Mouse (Mus musculus): ENCODE results near the gene Pik3r4.
"Not testable (repeated sequence)": the region's sequence is repeated elsewhere in the genome, so short reads cannot be mapped to it uniquely, and the experiment has no call there.

The Pik3r4 gene

DNA sequence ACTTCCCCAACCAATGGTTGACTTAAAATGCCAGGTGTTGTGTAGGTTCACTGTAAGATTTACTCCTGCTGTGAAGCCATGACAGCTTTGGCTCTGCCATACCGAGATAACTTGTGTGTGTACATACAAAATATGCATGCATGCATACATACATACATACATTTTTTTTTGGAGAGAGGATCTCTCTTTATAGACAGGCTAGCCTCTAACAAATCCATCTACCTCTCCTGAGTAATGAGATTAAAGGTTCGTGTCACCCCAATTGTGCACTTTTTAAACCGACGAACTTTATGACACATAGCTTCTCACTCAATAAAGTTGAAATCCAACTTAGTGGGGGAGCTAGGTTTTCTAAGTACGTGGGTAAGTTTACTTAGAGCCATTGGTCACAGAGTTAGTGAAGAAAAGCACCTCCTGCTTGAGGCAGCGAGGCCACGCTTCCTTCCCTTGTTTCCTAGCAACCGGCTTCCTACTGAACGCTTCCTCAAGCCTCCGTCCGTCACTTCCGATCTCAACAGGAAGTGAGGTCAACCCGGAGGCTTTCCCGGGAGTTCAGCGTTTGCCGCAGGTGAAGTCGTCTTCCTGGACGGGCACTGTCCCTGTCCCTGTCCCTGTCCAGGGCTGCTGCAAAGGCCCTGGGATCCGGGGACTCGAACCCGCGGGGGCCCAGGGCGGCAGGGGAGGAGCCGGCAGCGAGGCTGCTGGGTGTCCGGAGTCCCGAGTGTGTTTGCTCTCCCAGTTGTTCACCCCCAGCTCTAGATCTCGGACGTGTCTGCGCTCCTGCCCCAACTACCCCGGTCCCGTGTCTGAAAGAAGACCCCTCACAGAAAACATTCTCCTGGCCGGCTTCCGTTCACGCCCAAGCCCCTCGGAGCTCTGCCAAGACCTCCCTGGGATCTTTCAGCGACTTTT is at the start of gene Pik3r4:
Gene Pik3r4 (plus strand): TSS at position 519 of the 912 bp plus-strand sequence.
- peak; percentile 97 for ATAC-seq (ENCODE audit: insufficient number of reproducible peaks, low FRiP score, low TSS enrichment)

DNA sequence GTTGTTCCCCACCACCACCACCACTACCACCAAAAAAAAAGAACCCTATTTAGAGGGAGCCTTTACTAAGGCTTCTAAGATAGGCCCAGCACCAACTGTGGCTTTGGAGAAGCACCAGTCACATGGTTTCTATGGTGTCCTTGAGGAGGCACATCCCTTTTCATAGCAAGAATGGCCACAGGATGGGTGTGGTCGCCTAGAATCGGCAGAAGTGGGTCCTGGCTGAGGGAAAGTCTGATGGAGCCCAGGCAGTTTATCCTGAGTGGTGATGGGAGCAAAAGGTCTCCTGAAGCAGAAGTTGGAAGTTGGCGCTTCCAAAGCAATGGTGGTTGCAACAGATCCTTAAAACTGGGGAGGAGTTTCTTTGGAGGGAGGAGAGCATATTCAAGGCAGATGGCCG is 43.9 kb upstream of the Pik3r4 start:
- no peak for ATAC-seq (ENCODE audit: insufficient number of reproducible peaks, low FRiP score, low TSS enrichment)

DNA sequence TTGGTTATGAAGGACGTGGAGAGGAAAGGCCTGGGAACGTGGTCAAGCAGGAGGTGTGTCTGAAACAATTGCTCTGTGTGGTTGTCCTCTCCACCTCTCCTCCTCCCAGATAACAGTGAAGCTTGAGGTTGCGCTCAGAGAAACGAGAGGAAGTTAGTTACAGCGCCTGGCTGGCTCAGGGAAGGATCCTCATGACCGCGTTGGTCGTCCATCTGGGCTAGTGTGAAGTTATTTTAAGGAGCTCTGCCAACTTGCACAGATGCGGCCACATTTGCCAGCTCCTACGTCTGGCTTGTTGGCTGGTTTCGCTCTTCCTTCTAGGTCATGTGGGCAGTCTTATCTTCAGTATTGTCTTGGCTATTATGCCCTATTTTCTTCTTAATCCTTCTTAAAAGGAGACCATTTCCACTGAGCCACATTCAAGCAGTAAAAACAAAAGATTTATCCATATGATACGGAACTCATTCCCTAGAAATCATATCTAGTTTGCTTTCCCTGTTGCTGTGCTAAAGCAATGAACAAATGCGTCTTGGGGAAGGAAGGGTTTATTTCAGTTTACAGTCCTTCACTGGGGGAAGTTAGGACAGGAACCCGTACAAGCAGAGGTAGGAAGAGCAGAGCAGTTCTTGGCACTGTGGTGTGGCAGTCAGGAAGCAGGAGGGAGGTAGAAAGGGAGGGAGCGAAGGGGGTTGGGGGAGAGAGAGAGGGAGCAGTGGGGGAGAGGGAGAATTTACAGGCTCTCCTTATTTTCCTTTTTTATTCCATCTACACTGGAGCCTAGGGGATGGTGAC is 30.6 kb upstream of the Pik3r4 start:
- ATAC-seq (ENCODE audit: insufficient number of reproducible peaks, low FRiP score, low TSS enrichment), result no peak

DNA sequence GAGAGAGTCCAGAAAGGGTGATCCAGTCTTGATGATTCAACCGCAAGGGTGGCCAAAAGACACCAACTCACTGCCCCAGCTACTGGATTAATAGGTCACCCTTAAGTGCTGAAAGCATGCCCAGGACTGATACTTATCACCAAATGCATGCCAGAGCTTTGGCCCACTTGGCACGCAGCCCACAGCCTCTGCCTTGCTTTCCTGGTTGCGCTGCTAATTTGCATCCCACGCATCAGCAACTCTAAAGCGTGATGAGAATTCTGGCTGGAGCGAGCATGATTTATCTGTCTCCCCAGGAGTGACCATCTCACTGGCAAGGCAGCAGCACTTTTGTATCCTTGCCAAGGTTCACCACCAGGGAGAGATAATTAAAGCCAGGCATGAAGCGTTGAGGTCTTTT is 29.9 kb upstream of the Pik3r4 start:
- no peak for ATAC-seq (ENCODE audit: insufficient number of reproducible peaks, low FRiP score, low TSS enrichment)

DNA sequence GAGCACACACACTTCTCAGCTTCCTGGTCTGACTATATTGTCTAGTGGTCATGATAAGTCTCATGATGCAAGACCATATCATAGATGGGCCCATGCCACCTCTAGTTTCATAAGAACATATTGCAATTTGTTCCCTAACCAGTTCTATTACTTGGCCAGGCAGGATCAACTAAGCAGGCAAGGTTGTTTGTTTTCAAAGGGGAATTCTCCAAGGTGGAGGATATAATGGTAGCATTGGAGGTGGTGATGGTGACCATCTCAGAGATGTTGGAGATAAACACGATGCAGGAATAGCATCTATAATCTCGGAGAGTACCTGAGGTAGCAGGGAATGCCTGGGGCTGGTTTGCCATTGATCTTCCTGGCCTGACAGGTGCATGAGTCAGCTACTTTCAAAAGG is 26.8 kb upstream of the Pik3r4 start:
- no peak for ATAC-seq (ENCODE audit: insufficient number of reproducible peaks, low FRiP score, low TSS enrichment)

DNA sequence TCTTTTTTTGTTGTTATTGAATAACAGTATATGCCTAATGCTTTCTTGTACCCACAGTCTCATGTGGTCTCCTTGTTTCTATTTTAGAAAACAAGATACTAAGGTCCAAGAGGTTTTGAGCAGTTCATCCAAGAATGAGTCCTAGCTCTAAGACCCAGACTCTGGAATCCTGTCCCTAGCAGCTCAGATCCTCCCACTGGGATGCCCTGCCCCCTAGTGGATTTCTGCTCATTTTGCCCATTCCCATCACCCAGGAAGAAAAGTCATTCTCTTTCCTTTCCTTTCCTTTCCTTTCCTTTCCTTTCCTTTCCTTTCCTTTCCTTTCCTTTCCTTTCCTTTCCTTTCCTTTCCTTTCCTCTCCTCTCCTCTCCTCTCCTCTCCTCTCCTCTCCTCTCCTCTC is 25.5 kb upstream of the Pik3r4 start:
- ATAC-seq (ENCODE audit: insufficient number of reproducible peaks, low FRiP score, low TSS enrichment), result not testable (repeated sequence)

DNA sequence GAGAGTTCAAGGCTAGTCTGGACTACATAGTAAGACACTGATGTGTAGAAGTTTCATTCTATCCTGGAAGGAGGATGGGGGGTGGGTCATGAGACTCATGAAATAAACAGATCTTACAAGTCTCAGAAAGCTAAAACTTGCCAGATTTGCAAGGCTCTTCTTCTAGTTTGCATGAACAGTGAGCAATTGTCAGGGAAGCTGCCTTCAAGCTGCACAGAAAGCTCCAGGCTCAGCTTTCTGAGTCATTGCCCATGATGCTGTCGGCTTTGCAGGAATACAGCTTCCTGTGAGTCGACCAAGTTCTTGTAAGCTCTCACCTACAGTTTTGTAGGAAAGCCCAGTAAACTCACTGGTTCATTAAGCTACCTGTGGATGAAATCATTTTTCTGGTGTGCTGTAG is 8.8 kb upstream of the Pik3r4 start:
- no peak for ATAC-seq (ENCODE audit: insufficient number of reproducible peaks, low FRiP score, low TSS enrichment)

DNA sequence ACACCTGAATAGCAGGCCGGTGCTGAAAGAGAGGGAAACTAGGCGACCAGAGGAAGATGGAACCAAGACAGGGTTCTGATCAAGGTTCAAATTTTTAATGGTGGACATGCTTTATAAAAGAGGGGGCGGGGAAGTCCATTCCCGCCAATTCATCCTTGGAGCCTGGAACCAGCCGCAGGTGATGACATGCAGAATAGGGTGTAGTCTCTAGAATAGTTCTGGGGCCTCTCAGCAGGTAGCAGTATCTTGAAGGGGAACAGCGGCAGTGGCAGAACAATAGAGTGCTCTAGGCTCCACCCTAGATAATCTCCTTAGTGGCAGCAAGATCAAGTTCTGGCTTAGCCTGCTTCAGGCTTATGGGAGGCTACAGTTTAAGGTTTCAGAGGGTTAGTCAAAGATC is 1.4 kb upstream of the Pik3r4 start:
- ATAC-seq (ENCODE audit: insufficient number of reproducible peaks, low FRiP score, low TSS enrichment), result not testable (repeated sequence)

DNA sequence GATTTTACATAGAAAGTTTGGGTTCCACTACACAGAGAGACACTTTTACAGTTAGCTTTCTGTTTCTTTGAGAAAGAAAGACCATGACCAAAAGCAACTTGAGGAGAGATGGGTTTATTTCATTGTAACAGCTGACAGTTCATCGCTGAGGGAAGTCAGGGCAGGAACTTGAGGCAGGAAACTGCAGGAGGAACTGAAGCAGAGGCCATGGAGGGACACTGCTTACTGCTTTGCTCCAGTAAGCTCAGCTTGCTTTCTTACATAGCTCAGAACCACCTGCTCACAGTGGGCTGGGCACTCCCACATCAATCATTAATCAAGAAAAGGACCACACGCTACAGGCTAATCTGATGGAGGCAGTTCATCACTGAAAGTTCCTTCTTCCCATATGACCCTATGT is 13.4 kb downstream of the Pik3r4 start:
- ATAC-seq (ENCODE audit: insufficient number of reproducible peaks, low FRiP score, low TSS enrichment), result no peak

DNA sequence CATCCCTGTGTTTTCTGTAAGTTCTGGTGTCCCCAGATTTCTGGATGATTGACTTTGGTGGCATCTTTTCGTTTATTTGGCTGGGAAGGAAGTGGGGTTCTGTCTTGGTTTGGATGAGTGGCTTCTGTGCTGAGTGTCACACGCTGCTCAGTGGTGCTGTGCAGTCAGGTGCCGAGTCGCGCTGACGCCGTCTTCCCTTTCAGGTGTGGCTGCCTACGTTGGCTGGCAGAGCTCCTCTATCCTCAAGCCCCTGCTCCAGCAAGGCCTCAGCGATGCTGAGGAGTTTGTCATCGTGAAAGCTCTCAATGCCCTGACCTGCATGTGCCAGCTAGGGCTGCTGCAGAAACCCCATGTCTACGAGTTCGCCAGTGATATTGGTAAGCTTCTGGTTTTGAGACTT is 15.4 kb downstream of the Pik3r4 start:
- no peak for ATAC-seq (ENCODE audit: insufficient number of reproducible peaks, low FRiP score, low TSS enrichment)

DNA sequence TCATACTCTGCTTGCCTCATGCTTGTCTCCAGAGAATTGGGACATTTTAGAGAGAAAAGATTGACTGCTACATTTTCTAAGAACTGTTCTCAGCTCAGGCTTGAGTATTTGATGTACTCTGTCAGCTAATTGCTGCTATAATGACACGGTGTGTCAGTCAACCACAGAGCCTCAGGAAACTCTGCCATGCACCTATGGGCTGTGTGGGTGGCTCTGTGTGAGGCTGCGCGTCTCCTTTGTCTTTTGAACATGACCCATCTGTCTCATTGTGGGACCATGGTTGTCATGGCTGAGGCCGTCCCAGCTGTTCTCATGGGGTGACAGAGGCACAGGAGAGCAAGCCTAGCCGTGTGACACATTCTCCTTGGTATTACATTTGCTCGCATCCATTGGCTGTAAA is 17.1 kb downstream of the Pik3r4 start:
- ATAC-seq (ENCODE audit: insufficient number of reproducible peaks, low FRiP score, low TSS enrichment), result no peak

DNA sequence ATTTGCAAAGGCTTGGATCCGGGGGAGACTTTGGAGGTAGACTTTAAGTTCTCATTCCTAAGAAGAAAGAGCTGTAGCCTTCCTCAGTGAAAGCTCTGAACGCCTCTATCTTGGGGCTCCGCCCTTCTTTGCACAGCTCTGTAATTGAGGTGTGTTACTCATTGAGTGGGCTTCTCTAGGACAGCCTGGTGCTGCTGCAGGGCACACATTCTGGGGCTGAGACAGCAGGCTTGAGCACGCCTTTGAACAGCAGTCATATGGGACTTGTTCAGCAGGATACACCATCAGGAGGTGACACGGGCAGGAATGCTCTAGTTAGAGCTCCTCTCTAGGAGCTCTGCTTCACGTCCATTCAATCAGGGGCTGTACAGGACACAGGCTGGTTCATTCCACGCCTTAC is 22.5 kb downstream of the Pik3r4 start:
- ATAC-seq (ENCODE audit: insufficient number of reproducible peaks, low FRiP score, low TSS enrichment), result no peak

DNA sequence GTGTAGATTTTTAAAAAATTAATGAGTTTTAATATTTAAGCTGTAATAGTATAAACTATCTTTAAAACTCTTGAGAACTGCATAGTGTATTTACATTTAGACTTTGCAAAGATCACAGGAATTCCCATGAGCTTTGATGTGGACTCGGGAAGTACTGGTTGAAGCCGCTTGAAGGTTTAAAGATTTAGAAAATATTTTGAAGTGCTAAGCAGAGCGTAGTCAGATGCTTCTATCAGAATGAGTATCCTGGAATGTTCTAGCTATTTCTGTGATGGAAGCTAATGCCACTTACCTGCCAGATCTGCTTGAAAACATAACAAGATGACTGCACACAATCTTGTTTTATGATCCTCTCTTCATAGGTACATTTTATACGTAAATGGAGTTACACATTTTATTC is 28.1 kb downstream of the Pik3r4 start:
- no peak for ATAC-seq (ENCODE audit: insufficient number of reproducible peaks, low FRiP score, low TSS enrichment)

DNA sequence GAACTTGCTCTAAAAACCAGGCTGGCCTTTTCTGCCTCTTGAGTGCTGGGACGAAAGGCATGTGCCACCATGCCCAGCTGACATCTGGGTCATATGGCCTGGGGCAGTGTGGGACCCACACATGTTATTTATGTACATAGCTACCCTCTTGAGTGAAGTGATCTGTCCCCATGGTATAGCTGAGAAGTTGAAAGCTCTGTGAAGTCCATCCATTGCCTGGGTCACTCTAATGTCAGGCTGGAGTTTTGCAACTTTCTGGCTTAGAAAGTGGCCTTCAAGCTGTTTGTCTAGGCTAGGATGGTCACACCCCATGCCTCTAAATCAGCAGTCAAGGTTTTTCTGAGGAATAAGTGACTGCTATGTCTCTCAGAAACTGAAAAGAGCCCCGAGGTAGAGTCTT is 29.3 kb downstream of the Pik3r4 start:
- no peak for ATAC-seq (ENCODE audit: insufficient number of reproducible peaks, low FRiP score, low TSS enrichment)

DNA sequence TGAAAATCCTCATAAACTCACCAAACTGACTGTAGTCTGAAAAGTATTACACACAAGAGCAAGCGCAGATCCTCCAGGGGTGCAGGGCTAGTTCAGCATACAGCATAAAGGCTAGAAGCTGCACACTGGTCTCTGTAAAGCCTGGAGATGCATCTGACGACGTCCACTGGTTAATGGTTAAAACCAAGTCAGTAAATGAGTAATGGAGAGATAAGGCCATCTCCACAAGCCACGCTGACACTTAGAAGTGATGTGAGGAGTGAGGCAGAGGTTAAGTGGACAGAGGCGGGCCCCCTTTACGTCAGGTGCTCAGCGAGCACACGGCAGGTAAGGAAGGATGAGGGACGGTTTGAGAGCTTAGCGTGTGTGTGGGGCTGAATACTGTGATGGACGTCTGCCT is 33.2 kb downstream of the Pik3r4 start:
- no peak for ATAC-seq (ENCODE audit: insufficient number of reproducible peaks, low FRiP score, low TSS enrichment)

DNA sequence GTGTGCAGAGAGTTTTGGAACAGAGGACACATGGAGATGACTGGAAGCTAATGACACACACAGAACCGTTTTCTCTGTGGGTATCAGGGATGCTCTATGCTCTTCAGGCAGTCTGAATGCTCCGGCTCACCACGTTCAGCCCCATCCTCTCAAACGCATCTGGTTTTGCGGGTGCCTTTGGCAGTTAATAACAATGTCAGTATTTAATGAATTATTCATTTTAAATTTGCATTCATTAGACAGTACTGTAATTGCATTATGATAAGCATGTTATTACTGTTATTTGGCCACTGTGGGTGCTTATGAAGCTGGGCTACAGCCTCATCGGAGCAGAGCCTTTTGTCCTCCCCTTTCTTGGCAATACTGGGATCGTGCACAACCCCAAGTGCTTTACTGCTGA is 38.6 kb downstream of the Pik3r4 start:
- no peak for ATAC-seq (ENCODE audit: insufficient number of reproducible peaks, low FRiP score, low TSS enrichment)

DNA sequence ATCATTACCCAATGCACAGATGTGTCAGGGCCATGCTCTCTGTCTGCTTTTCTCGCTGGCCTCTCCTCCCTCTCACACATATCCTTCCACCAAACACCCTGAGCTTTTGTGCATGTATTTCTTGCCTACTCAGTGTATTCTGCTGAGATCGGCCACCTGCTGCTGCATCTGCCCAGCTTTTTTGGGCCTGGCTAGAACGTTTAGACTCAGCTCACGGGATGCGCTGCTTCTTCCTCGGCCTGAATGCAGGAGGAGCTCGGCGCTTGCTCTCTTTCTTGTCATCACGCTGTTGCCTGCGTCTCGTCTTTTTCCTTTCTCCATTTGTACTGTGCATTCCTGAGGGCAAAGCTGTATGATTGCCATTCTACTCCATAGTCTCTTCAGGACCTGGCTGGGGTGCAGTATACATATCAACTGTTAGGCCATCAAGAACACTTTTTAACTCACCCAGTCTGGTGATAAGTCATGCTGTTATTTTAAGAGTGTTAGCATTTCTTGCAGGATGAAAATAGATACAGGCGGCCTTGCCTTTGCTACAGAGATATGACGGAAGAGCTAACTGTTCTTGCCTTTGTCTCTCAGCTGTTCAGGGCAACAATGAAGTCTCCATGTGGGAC is 41.9 kb downstream of the Pik3r4 start:
- no peak for ATAC-seq (ENCODE audit: insufficient number of reproducible peaks, low FRiP score, low TSS enrichment)

DNA sequence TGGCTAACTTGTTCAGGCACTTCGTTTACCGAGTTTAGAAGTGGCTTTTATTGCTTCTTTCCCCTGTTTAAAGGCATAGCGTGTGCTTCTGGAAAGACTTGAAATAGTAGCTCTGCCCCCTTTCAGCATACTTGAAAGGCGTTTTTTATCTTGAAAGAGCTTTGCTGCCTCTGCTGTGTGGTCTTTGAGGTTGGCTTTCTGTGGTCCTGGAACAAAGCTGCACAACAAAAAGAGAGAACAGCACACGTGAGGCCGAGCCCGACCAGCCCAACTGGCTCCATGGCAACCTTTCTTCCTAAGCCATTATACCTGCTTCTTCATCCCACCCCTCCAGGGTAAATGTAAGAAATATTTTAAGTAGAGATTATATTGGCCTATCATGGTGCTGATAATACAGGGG is 46.7 kb downstream of the Pik3r4 start:
- ATAC-seq (ENCODE audit: insufficient number of reproducible peaks, low FRiP score, low TSS enrichment), result no peak

DNA sequence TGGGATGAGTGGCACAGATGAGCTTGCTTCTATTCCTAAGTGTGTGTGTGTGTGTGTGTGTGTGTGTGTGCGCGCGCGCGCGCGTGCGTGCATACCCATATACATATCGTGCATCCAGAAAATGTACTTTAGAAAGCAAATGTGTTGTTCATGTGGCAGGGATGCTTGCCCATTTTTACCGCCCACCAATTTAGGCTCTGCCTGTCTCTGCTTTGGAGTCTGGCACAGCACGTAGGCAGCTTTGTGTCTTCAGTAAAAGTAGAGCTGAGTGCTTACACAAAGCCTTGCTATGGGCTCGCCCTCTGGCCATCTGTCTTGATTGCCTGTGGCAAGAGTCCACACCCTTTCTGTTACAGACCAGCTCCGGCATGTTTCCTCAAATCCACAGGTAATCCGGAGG is 49.7 kb downstream of the Pik3r4 start:
- no peak for ATAC-seq (ENCODE audit: insufficient number of reproducible peaks, low FRiP score, low TSS enrichment)

DNA sequence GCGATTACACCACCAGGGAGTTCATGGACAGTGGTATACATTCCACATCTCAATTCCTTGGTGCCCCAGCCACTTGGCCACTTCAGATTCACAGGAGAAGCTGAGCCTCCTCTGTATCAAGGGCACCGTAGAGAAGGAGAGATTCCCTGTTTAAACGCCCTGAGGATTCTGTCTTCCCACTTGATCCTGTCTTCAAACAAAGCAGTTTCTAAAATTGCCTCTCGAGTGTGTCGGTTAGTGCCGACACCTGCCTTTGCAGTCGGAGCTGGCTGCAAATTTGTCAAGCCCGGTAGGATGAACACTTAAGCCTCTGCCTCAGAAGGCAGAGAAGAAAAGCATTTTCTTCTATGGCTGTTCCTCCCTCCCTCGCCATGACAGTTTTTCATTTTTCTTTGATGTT is 50.3 kb downstream of the Pik3r4 start:
- ATAC-seq (ENCODE audit: insufficient number of reproducible peaks, low FRiP score, low TSS enrichment), result no peak

DNA sequence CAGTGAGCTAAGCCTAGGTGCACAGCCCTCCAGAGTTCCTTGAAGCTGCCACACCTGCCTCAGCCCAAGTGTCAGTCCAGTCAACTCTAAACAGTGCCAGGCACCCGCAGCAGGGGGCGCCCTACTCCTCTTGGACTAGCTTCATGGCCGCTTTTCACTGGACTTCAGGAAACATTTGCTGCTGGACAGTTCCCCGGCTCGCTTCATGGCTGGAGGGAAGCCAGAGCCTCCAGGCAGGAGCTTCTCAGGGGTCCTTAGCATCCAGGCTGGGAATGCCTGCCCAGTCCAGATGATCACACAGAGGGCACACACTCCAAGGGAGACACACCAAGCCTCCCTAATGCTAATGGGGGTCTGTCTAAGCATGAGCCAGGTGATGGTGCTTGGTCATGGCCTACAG is 51.1 kb downstream of the Pik3r4 start:
- ATAC-seq (ENCODE audit: insufficient number of reproducible peaks, low FRiP score, low TSS enrichment), result no peak
